ENCODE assay signal across 23 mouse cellular contexts in genomic region chr5:108386449-108386848, GRCm38 (mm10). TPM values are rescaled to one million over a fixed set of nuclear protein-coding genes. Genes with fewer than 3 reads are reported as not detected.
"Had no signal": no experiment of that assay in that cellular context is flagged by ENCODE, and none has a peak within 500 bp of the region (broad histone marks: within the 10 kb centered on the region; RNA-seq: fewer than 3 reads in every experiment).

No protein-coding gene starts in this region.

- H3K27ac ChIP-seq: kidney, postnatal 0 days; limb, embryonic 12.5 days; limb, embryonic 15.5 days; liver, embryonic 14.5 days; macrophage; midbrain, embryonic 12.5 days; midbrain, embryonic 15.5 days; neural tube, embryonic 12.5 days; neural tube, embryonic 15.5 days; stomach, postnatal 0 days had no signal

- H3K4me3 ChIP-seq: limb, embryonic 12.5 days; limb, embryonic 15.5 days; midbrain, embryonic 12.5 days; midbrain, embryonic 15.5 days; neural tube, embryonic 12.5 days; neural tube, embryonic 15.5 days had no signal

- DNase-seq: kidney, adult 2 months; kidney, postnatal 25 days; liver, postnatal 0 days; lung, embryonic 14.5 days; right cerebral cortex, postnatal 4 days; thymus, adult 2 months; thymus, postnatal 14 days; thymus, postnatal 4 days had no signal

- H3K4me1 ChIP-seq: limb, embryonic 12.5 days; limb, embryonic 15.5 days; midbrain, embryonic 12.5 days; midbrain, embryonic 15.5 days; neural tube, embryonic 12.5 days; neural tube, embryonic 15.5 days had no signal

RNA-seq across cellular contexts. Expression of gene Pde6b, which starts 1.7 kb away (rescaled TPM):
- total RNA-seq: megakaryocyte, adult 5-6 weeks had no signal
- polyA plus RNA-seq: kidney, adult 2 months; large intestine, adult 2 months; lung, postnatal 0 days; neural tube, embryonic 12.5 days; thymus, adult 2 months had no signal

RNA-seq across cellular contexts. Expression of gene Gm42517, which starts 18.7 kb away (rescaled TPM):
- total RNA-seq: megakaryocyte, adult 5-6 weeks had no signal
- polyA plus RNA-seq: kidney, embryonic 14.5 days; limb, embryonic 12.5 days; liver, postnatal 0 days; lung, embryonic 14.5 days; stomach, embryonic 14.5 days had no signal
